Mouse (Mus musculus) B cell, adult 2 months (primary cell): ENCODE results near the gene Prss2.
"Not testable (repeated sequence)": the region's sequence is repeated elsewhere in the genome, so short reads cannot be mapped to it uniquely, and the experiment has no call there.

Source experiments
- DNase-seq, 2 experiments: peaks; one replicate each; pipeline ENCODE4 v3.0.0; 2022

Gene Prss2

DNA sequence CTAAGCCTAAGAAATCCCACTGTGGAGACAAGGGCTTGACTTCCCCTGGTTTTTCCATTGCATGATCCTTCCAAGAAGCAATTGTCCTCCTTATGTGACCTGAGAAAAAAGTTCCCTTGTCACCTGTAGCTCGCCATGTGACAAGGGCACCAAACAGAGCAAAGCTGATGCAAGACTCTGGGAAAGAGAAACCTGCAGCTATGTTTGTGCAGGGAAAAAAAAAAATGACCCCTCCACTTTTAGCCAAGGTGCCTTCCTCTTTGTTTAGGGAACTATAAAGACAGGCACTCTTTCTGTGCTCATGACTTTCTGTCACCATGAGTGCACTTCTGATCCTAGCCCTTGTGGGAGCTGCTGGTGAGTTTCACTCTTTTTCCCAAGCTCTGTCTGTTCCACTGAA lies at the start of gene Prss2:
Gene Prss2, plus strand, starts transcription at position 301 of the 400 bp plus-strand sequence.
- DNase-seq = no peak

DNA sequence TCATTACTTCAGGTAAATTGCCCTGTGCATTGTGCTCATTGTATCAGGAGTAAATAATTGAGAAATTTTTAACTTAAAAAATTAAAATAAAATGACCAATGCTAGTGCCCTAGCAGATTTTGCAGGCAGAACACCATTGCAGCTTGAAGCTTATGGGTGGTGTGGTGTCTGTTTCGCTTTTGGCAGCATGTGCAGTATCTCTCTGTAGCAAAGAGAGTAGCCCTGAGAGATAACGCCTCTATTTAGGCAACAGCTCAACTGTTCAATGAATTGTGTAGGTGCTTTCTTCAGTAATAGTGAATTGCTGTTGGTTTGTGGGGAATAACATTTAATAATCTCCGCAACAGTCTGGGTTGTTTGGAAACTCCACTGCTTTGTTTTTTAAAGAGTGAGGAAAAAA lies 22.2 kb upstream of the Prss2 start:
- DNase-seq = no peak

DNA sequence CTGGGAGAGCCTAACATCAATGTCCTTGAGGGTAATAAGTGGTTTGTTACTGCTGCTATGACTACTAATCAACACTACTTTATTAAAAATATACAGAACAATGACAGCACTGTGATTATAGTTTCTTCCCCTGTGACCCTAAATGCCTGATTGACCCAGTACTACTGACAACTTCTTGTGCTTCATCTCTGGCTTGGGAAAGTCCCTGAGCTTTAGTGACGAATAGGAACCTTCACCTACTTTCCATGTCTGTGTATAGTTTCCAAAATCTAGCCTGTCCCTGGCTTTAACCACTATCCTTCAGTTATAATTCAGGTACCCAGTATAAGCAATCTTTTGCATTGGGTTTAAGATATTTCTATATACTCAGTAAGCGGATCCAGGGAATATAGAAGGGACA lies 16.7 kb upstream of the Prss2 start:
- no peak for DNase-seq

DNA sequence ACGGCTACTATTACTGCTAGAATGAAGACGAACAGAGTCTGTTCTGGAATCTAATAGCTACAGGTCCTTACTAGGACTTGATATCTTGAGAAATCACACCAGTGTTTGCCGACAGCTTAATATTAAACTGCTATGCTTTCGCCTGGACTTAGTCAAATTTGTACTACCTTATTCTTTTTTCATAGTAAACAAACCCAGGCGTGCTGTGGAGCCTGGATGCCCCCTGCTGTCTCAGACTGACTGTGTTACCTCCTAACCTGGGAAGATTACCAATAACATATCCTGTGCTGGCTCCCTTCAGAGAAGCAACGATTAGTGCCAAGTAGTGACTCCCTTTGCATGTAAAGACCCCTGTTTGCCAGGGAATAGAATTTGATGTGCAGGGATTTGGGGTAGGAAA lies 16.3 kb upstream of the Prss2 start:
- no peak for DNase-seq

DNA sequence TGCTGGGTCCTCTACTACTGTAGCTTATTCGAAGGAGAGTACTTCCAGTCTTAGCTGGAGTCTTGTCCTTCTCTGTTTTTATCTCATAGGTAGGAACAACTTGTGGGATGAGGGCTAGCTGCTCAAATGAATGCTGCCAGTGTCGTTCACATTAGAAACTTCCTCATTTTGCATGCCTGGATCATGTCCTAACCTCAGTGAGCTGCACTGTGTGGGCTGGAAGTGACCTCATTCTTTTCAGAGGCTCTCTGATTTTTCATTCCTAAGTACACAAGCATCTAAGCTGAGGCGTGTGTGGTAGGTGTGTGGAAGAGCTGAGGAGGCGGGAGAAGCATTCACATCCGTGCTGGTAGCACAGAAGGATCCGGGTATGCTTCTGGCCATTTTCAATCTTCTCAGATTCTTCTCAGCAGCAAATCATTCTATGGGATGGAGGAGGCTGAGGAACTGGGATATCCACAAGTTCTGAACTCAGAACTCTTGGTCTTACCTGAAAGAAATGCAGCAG lies 3.5 kb upstream of the Prss2 start:
- no peak for DNase-seq

DNA sequence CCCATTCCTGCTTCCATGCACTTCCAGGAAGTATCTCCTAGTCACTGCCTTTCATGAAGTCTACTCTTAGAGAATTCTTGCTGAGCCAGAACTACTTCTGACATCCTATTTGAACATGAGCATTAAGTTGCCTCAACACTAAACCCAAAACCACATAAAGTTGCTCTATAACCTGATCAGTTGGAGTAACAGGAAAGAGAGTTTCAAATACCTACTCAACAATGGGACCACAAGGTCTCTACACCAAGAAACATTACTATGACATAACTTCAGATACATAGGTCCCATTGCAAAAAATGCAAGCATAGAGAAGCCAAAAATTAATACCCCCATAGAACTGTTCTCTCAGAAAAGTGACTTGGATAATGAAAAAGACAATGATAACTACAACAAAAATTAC lies 4.9 kb downstream of the Prss2 start:
- DNase-seq = no peak

DNA sequence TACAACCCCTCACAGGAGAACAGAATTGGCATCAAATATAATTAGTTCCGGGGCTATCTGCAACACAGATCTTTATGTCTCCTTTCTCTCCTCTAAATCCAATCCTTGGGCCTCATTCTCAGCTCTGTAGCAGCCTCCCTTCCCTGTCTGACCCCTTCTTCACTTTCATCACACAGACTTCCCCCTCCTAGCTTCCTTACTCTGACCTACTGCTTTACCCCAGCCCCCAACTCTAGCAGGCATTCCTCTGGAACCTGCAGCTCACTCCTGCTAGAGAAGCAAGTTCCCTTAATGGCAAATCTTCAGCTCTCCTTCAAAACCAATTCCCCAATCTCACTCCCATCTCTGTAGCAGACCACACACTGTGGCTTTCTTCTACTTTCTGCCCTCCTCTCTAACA lies 5.8 kb downstream of the Prss2 start:
- no peak for DNase-seq

DNA sequence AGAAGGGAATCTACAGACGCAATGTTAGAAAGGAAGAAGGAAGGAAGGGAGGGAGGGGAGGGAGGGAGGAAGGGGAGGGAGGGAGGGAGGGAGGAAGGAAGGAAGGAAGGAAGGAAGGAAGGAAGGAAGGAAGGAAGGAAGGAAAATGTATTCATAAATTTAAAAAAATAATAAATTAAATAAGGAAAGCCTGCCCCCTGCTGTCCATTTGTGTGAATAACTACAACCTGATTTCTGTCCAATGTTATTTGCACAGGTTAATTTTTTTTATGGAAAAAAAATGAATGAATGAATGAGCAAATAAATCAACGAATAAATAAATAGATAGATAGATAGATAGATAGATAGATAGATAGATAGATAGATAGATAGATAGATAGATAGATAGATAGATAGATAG lies 8.4 kb downstream of the Prss2 start:
- DNase-seq = peak; percentile 27 to 42

DNA sequence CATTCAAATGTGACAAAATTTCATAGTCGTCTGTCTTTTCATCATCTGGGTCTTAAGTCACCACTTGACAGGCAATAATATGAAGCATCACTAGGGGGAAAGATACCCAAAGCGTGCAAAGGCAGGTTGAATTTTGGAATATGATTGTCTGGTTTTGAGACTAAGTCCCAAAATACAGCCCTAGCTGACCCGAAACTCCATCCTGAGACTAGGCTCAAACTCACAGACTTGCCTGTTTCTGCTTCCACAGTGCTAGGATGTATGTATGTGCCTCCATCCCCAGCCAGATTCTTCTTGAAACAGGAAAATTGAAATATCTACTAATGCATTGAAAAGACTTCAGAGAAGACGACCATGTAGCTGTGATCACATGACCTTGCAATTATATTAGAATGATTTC lies 10.6 kb downstream of the Prss2 start:
- DNase-seq = no peak

DNA sequence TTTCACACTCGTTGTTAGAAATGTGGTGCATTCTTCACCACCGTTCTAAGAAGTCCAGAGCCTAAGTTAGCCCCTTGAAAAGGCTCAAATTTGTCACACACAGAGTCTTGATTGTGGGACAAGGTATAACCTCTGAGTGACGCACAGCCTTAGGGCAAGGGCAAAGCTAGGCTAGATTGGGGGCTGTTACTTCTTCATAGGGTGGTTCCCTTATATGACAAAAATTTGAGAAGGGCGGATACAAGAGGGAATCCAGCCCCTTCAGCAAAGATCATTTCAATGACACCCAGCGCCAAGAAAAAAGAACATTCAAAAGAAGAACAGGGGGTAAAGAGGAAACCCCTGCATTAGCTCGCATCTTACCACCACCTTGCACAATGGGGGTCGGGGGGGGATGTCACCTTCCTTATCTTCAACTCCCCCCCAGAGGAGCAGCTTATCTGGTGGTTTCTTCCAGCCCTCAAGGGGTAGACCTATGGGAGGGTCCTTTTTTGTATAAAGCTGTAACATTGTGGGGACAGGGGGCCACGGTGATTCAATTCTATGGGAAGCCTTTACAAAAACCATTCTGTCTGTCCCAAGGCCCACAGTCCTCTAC lies 11.2 kb downstream of the Prss2 start:
- no peak for DNase-seq

DNA sequence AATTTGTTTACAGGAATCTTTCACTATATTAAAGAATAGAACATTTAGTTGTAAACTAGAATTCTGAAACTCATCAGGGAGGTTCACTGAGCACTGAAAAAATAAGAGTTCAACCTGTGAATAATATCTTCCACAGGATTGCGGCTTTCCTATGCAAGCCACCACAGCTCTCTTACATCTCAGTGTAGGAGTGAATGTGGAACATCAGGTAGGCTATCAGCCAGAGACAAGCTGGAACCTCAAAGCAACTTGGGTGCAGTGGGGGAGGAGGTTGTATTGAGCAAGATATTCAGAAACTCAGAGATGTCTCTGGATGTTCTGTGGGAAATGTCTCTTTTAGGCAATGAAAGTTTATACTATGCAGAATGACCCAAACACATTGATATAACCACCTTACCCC lies 15.8 kb downstream of the Prss2 start:
- no peak for DNase-seq

DNA sequence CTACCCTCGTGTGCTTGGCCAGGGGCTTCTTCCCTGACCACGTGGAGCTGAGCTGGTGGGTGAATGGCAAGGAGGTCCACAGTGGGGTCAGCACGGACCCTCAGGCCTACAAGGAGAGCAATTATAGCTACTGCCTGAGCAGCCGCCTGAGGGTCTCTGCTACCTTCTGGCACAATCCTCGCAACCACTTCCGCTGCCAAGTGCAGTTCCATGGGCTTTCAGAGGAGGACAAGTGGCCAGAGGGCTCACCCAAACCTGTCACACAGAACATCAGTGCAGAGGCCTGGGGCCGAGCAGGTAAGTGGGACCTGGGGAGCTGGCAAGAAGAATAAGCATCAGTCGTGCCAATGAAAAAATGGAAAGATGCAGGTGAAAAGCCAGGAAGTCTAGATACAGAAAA lies 16.7 kb downstream of the Prss2 start:
- not testable (repeated sequence) for DNase-seq

DNA sequence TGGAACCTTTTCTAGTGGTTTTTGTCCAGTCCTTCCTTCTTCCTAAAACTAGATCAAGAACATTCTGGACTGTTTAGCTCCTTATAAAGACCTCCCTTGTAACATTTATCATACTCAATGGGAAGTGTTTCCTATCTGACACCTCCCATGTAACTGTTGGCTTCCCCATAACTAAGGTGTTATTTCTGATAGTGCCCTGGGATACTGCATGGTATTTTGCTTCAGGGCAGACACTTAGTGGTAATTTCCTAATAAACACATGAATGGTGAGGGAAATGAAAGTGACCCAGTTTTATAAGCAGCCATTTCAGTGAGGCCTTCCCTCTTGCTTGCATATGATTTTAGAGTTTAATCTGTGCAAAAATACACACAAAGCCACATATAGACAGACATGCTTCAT lies 19.2 kb downstream of the Prss2 start:
- DNase-seq = no peak

DNA sequence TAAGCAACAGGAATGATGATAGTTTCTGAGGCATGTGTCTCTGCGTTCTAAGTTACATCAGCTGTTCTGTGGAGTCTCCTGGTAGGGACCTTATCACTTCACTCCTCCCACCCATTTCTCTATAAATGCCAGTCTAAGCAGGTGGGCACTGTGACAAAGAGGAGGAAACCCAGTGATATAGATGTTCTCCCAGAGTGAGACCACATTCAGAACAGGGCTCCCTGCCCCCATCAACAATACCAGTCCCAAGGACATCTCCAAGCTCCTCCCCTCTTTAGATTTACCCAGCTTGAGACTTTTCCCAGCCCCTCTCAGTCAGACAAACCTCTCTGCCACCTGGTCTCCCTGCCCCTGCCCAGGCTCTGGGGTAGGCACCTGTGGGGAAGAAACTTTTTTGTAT lies 20.2 kb downstream of the Prss2 start:
- DNase-seq = no peak

DNA sequence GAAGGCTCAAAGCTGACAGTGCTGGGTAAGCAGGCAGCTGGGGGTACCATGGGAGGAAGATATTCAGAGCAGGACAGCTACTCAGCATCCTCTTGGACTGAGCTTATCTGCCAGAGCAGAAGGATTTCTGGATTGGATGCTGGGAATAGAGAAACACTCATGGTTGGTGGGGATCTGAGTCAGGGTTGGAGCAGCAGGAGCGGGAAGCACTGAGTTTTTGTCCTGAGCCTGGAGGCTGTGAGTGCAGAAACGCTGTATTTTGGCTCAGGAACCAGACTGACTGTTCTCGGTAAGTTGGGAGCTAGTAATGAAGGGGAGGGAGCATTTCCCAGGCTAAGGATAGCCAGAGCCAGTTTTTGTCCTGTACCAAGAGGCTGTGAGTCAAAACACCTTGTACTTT lies 21.4 kb downstream of the Prss2 start:
- DNase-seq = no peak

DNA sequence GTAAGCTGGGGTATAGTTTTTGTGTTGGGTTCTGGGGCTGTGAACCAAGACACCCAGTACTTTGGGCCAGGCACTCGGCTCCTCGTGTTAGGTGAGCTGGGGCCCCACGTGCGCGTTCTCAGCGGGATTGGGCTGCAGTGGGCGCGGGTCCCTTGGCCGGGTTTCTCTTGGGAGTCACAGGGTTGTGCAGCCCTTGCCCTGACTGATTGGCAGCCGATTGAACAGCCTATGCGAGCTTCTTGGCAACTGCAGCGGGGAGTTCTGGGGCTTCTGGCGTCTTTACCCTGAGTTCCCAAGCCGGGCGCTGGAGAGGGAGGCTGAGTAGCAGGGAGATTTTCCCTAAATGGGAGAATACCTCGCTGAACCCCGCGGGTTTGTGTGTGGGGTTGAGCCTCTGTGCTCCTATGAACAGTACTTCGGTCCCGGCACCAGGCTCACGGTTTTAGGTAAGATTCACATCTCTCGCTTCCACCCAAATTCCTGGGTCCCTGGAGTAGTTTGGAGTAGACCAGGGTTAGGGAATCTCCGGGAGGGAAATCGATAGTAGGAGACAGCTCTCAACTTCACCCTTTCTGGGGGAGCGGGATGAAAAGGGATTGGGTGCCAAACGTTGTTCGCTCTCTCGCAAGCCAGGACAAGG lies 21.9 kb downstream of the Prss2 start:
- DNase-seq = no peak

DNA sequence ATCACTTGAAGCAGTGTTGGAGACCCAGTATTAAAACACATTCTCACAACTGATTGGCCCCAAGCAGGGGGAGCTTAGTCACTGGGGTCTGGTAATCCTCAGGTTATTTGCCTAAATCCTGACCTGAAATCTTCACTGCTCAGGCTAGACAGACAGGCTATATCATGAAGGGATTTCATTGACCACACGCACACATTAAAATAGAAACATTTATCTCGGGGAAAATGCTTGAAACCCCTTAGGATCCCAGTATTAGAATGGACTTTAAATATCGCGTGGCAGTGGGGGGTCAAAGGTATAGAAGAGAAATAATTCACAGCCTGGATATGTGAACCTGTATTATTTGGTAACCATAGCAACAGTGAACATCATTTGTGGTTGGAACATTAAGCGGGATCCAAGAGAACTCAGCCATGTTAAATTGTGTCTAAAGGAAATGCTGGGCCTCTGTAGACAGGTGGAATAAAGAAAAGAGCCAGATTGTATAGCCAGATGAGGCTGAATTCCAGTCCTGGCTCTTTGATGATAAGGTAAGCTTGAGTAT lies 22.9 kb downstream of the Prss2 start:
- no peak for DNase-seq

DNA sequence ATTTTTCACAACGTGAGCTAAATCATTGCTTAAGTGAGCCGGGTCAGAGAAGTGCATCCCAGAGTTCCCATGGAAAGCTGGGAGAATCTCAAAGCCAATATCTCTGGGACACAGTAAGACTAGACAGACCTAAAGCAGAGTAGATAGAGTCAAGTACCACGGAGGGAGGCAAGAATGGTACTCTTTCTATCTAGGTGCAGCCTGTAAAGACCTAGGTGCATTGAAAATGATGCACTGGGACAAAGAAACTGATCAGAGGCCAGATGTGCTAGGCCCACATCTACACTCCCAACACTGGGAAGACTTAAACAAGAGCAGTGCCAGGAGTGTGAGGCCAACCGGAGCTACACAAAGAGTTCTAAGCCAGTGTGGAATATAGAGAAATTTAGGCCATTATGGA lies 23.7 kb downstream of the Prss2 start:
- DNase-seq = no peak

DNA sequence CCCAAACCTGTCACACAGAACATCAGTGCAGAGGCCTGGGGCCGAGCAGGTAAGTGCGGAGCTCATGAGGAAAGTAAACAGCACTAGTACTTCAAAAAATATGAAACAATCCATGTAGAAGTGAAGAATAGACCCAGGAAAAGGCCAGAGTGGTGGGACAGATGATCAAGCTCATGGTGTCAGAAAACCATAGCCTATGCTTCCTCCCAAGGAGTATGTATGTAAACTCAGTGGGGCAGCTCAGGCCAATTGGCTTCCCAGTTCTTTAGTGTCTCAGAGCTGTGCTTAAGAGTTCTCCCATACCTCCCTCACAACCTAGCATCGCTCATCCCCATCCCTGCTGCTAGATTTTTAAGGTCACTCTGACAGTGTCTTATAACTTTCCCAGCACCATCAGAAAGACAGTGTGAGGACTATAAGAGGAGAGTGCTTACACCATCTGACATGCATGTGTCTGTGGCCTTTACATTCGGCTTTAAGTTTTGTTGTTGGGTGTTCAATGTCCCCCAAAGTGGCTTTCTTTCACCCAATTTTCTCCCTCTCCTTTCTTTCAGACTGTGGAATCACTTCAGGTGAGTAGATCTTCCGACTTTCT lies 25.6 kb downstream of the Prss2 start:
- DNase-seq = no peak

DNA sequence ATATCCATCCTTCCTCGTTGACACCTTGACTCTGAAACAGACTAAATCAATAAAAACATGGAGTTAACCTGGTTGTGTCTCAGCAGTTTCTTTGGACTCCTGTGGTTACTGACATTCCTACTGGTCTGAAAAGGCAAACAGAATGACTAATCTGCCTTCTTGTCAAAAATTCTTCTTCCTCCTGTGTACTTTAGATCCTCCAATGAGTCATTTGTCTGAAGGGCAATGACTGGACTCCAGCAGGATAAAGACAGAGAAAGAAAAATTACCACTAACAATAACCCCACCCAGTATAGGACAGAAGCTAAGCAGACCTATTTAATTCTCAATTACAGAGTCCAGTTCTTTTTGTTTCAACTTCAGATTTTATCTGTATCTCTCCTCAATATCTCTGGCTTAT lies 26.7 kb downstream of the Prss2 start:
- no peak for DNase-seq

DNA sequence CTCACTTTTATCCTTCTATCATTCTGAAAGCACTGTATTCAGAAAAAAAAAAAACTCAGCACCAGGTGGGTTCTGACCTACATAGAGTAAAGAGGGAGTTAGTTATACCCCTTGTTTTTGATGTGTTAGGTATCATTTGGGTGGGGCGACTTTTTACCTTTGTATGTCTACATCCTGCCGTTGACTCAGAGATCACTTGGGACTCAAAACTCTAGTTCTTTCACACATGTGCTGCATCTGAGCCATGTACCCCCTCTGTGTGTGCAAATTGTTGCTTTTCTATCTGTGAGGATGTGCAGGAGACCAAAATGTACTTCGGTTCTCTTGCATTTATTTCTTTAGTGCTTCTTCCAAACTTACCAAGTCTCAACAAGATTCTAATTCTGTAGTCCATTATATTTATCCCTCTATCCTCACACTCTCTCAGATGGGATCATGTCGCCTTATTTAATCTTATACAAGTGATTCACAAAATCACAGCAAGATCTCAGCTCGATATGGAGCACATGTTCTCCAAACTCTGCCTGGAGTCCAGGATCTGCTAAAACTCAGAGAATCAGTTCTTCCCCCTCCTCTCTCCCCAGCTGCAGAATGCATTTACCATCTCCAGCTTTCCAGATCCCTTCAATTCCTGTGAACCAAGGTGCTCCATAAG lies 31.9 kb downstream of the Prss2 start:
- peak in 1 of 2 experiments; percentile 9 for DNase-seq

DNA sequence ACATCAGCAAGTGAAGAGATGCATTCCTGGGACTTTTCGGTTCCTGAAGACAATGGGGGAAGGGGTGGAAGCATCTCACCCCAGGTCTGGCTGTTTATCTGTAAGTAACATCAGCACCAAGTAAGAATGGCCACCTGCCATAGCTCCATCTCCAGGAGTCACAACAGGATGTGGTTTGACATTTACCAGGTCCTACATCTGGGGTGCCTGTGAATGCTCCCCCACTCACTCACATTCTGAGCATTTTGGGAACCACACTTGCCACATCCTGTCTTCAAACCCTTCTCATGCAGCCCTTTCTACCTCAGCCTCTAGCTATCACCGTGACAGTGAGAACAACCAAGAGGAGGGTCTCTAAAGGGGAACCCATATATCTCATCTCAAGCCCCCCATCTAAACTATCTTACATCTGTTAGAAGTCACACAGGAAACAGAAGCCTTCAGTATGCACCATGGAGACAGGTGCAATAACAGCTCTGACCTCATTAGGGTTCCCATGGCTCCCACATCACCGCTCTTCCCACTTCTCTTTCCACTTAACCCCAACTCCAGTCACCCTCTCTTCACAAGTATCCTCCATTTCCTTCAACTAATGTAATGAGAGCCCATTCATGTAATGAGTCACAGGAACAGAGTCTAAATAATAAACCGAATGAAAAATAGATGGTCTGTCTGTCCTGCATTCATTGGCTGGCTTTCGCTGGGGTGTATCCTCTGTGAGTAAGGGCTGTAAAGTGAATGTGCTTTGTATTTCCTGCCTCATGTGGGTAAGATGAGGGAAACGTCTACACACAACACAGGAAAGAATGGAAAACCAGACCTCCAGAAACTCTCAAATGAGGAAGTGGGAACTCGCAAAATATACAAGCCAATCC lies 32.9 kb downstream of the Prss2 start:
- DNase-seq = peak; percentile 47 to 57

DNA sequence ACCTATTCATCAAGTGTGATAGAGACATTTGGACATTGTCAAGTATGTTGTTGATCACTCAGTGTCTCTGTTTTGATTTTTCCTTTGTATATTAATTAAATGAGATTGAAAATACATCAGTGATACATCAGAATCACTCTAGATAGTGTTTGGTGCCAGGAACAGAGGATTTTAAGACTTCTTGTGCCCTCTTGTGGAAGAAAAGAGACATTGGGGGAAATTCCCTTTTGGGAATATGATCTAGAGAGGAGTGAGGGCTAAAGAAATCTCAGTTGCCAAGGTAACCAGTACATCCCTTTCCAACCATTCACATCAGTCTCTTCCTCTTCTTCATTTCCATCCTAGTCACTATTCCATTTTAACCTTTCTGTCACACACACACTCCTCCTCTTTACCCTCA lies 34.8 kb downstream of the Prss2 start:
- no peak for DNase-seq
